Mouse (Mus musculus): ENCODE data around the gene Pxn.
"Not testable (repeated sequence)": the region's sequence is repeated elsewhere in the genome, so short reads cannot be mapped to it uniquely, and the experiment has no call there.

Gene Pxn

GRCm38 (mm10) chr5:115554536-115555291 lies 48.2 kb downstream of the Pxn start:
- DNase-seq: no peak

DNA sequence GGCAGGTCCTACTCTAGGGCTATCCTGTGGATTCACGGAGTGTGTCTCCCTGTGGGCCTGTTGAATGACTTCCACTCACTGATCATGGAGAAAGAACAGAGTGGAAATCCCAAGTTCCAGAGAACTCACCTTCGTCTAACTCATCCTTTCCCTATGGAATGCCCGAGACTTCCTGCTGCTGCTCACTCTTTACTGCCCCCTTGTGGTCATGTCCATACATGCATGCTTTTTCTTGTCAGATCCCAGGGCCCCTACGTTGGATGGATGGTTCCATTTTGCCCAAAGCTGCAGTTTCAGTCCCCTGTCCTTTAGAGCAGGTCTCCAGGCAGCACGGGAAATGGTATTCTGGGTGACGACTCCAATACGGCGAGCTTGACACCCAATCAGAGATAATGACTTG lies 49.7 kb downstream of the Pxn start:
- DNase-seq: peak; percentile 74

DNA sequence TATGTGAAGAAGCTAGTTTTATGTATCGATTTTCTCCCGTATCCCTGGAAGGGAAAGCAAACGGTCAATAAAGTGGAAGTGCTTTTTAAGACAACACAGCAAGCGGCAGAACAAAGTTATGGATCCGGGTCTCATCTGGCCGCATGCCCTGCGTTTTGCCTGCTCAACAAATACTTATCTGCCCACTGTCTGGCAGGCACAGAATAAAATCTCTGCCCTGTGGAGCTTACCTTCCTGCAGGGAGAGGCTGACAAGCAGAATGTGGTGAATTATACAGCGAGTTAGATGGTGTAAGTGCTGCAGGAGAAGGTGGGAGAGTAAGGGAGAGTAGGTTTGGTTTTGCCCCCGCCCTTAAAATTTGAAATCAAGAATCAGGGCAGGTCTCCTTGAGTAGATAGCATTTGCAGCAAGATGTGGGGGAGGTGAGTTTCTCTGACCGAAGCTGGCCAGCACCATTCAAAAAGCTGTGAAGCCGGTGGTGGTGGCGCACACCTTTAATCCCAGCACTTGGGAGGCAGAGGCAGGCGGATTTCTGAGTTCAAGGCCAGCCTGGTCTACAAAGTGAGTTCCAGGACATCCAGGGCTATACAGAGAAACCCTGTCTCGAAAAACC lies 51.8 kb downstream of the Pxn start:
- no peak for DNase-seq

DNA sequence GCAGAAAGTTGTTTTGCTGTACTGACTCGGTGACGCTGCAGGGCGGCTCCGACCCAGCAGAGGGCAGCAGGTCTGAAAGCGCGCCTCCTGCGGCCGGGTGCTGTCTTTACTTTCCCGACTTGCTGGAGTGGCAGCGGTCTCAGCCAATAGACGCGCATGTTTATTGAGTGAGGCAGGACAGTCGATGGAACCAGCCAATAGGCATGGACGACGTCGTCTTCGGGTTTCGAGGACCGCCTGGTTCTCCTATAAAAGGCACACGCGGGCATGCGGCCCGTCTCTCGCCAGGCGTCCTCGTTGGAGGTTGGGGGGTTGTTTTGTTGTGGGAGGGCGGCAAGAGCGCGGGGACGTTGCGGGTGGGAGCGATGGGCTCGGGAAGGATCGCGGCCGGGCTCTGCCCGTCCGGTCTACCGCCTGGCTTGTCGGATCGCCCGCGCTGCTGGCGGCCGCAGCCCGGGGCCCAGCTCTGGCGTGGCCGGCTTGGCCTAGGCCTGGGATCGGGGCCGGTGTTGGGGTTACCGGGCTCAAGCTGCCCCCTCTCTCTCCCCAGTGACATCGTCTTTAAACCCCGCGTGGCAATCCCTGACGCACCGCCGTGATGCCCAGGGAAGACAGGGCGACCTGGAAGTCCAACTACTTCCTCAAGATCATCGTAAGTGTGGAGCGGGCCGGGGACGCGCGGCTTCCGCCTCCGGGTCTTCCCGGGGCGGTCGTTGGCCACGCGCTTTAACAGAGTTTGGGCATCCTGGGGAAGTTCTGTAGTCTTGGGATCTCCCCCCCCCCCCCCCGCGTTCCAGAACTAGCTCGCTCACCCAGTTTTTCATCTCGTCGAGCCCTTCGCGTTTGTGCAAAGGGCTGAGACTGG lies 53.0 kb downstream of the Pxn start, which contains the start of gene Rplp0:
Gene Rplp0 (plus strand): TSS at position 231 of the 865 bp plus-strand sequence.
- DNase-seq: peak; percentile 100

DNA sequence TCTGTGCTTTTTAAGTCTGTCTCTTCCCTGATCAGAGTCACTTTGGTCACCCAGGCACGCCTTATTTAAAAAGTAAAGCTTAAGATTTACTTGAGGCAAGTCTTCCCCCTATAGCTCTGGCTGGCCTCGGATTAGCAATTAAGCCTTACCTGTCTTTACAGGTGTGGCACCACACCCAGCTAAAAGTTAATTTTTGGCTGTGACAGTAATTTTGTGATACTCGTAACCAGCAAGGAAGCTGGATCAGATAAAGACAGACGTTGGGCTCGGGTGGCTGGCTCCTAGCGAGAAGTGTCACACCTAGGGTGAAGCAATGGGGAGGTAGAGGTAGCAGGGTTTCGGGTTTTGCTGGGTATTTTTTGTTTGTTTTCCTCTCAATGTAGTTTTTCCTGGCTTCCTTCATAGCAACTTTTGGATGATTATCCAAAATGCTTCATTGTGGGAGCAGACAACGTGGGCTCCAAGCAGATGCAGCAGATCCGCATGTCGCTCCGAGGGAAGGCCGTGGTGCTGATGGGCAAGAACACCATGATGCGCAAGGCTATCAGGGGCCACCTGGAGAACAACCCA lies 53.9 kb downstream of the Pxn start:
- DNase-seq: no peak

GRCm38 (mm10) chr5:115563771-115564585 lies 57.5 kb downstream of the Pxn start:
- DNase-seq: no peak

- DNase-seq: peak; percentile 71
These were observed 58.4 kb downstream of the Pxn start, which contains the start of gene Gcn1l1 for GRCm38 (mm10) chr5:115564737-115565393. Gcn1l1 (plus strand) TSS chr5:115565254.

DNA sequence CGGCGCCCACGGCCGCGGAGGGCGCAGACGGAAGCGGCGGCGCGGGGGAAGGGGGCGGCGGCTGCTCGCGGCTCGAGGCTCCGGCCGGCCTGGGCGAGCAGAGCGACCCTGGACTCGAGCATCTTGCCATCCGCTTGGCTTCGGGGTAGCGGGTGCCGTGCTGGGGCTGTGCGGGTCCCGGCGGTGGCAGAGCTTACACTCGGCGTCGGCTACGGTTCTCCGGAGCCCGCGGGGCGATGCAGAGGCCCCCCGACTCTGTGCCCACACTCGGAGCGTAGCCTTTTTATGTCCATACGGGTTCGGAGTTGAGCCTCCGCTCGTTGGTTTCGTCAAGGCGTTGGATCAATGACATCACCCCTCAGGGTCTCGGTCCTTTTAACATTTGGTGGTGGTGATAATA lies 58.9 kb downstream of the Pxn start:
- no peak for DNase-seq

- DNase-seq: no peak
These were observed 62.2 kb downstream of the Pxn start for GRCm38 (mm10) chr5:115568681-115569080.

- no peak for DNase-seq
These were observed 62.8 kb downstream of the Pxn start for GRCm38 (mm10) chr5:115569308-115569707.

DNA sequence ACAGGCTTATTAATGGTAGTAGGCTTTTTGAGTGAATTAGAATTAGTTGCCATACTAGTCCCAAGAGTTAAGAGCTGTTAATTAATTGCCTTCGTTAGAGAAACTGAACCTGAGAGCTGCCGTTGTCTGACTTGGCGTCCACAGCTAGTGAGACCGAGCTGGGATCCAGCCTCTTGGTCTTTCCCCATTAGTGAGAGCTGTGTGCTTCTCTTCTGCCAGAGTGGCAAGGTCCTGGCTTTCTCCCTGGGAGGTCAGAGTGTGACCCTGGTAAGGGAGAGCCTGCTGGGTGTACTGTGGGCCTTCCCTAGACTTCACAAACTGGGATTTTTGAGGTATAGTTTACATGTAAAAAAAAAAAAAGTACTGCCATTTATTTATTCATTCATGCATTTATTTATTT lies 63.2 kb downstream of the Pxn start:
- DNase-seq: no peak

DNA sequence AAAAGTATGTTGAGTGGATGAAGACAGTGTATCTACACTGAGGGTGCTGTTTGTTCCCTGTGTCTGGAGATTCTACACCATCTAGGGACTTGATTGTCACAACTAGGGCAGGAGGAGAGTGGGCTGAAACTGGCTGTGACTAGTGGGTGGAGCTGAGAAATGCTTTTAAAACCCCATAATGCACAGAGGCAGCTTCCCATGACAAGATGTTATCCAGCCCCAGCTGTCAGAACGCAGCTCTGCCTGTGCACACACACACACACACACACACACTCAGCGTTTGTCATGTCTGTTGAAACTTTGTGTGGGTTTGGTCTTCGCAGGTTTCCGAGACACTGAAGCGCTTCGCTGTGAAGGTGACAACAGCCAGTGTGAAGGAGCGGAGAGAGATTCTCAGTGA lies 64.6 kb downstream of the Pxn start:
- DNase-seq: no peak

- no peak for DNase-seq
These were observed 66.4 kb downstream of the Pxn start for GRCm38 (mm10) chr5:115572679-115573535.

DNA sequence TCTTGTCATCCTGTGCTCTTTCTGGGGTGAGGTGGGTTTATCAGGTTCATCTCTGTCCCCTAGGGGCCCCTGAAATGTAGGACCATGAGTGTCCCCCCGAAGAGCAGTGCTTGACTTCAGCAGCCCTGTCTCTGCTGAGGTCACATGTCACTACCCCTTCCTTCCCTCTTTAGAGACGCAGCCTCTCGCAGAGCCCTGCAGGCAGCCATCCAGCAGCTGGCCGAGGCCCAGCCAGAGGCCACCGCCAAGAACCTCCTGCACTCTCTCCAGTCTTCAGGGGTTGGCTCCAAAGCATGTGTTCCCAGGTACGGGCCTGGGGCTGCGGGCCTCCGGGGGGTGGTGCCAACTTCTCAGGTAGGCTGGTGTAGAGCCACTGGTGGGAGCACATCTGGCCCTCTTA lies 68.5 kb downstream of the Pxn start:
- DNase-seq: no peak

DNA sequence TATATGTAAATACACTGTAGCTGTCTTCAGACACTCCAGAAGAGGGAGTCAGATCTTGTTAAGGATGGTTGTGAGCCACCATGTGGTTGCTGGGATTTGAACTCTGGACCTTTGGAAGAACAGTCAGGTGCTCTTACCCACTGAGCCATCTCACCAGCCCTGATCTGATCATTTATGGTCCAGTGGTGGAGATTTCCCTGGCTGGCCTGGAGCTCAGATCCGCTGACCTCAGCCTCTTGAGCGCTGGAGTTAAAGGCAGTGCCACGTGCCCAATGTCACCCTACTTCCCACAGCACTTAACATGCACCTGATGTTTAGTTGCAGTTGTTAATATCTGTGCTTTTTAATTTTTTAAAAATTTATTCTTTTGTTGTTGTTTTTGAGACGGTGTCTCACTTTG lies 71.2 kb downstream of the Pxn start:
- DNase-seq: not testable (repeated sequence)

DNA sequence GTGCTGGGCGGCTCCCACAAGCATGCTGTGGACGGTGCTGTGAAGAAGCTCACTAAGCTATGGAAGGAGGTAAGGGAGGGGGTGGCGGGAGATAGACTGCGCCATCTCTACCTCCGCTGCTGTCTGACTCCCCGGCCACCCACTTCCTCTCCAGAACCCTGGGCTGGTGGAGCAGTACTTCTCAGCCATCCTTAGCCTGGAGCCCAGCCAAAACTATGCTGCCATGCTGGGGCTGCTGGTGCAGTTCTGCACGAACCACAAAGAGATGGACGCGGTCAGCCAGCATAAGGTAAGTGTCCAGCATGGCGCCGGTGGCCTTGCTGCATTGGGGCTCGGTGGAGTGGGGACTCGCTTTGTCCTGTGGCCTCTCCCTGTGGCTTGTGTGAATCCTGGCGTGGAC lies 72.4 kb downstream of the Pxn start:
- no peak for DNase-seq

DNA sequence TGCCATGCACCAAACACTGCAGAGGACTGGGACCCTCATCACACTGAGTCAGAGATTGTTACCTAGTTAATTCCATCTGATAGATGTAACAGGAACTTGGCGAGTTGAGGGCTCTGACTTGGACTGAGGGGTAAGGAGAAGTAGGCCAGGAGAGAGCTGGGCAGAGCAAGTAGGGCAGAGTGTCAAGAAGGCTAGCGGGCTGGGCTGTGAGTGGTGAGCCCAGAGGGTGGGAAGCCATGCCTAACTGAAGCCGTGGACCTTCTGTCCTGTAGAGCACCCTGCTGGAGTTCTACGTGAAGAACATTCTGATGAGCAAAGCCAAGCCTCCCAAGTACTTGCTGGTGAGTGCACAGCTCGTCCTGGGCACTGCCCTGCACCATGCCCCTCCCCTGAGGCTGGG lies 72.9 kb downstream of the Pxn start:
- DNase-seq: no peak

GRCm38 (mm10) chr5:115580229-115581001 lies 73.9 kb downstream of the Pxn start:
- no peak for DNase-seq

- DNase-seq: no peak
These were observed 75.2 kb downstream of the Pxn start for GRCm38 (mm10) chr5:115581662-115582061.

- DNase-seq: no peak
These were observed 79.1 kb downstream of the Pxn start for GRCm38 (mm10) chr5:115585616-115586015.
